Mouse (Mus musculus): ENCODE measurements at regions not wholly inside any gene's neighbourhood (a gene's known extent, or its start where the extent isn't known, plus 50 kb on each side); places are given as distances from the start of the nearest gene placed in this dataset.

GRCm38 (mm10) chr8:24310893-24311292, 414.8 kb downstream of the Adam3 start:
- TF ChIP-seq POLR2A (IDR thresholded peaks at IDR 0.05; ENCODE audit: control insufficient read depth in 1 of 2, insufficient read depth in 1 of 2, low read depth in 1 of 2, low read length in 2 of 2, poor library complexity in 1 of 2) (no peak), CTCF (IDR thresholded peaks at IDR 0.05 in 2 of 3, conservative IDR thresholded peaks at IDR 0.05 in 1 of 3; ENCODE audit: control insufficient read depth in 1 of 3, insufficient read depth in 1 of 3, low read depth in 2 of 3, low read length in 3 of 3, poor library complexity in 1 of 3, severe bottlenecking in 1 of 3) (no peak), MAX (IDR thresholded peaks at IDR 0.05; ENCODE audit: low read length) (no peak), EP300 (IDR thresholded peaks at IDR 0.05; ENCODE audit: low read depth in 1 of 2, low read length in 2 of 2) (no peak), MAZ (IDR thresholded peaks at IDR 0.05; ENCODE audit: low read depth, low read length) (no peak), GATA1 (IDR thresholded peaks at IDR 0.05; ENCODE audit: low read depth, low read length) (no peak), HCFC1 (IDR thresholded peaks at IDR 0.05; ENCODE audit: low read depth, low read length) (no peak), RAD21 (IDR thresholded peaks at IDR 0.05; ENCODE audit: low read depth, low read length) (no peak), CHD1 (IDR thresholded peaks at IDR 0.05; ENCODE audit: low read depth, low read length) (no peak), ELF1 (IDR thresholded peaks at IDR 0.05; ENCODE audit: low read depth, low read length) (no peak), ZC3H11A (IDR thresholded peaks at IDR 0.05; ENCODE audit: low read depth, low read length) (no peak), POLR2AphosphoS5 (IDR thresholded peaks at IDR 0.05; ENCODE audit: borderline replicate concordance, low read depth, low read length) (no peak), GABPA (IDR thresholded peaks at IDR 0.05; ENCODE audit: low read depth, low read length) (no peak), E2F4 (IDR thresholded peaks at IDR 0.05; ENCODE audit: borderline replicate concordance, low read depth, low read length) (no peak)
